Mouse (Mus musculus) thymus, postnatal 14 days (tissue): ENCODE data around the gene Mcidas.

Source experiments
- DNase-seq: peaks from one replicate; pipeline ENCODE4 v3.0.0; 2021

Gene Mcidas

DNA sequence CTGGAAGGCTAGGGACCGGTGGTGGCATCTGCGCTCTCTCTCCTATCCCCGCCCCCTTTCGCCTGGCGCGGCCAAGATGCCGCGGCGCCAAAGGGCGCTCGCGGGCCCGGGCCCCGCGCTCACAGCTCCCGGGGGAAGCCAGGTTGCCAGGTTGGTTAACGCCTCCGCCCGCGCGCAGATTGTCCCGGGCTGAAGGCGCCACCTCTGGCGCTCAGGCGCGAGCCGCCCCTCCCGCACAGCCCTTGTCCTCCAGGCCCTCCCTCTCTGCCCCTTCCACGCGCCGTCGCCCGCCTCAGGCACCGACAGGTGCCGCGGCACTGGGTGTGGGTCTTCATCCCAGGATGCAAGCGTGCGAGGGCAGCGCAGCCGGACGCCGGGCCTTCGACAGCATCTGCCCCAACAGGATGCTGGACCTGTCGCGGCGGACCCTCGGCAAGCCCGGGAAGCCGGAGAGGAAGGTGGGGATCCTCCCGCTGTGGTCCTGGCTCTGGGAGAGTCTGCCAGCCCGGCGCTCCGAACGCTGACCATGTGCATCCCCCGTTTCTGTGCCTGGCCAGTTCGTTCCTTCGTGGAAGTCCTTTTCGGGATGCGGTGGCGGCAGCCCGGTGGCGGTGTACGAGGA, at the start of gene Mcidas:
TSS of gene Mcidas (plus strand) at position 315 of the 622 bp plus-strand sequence.
- peak; percentile 36 for DNase-seq

GRCm38 (mm10) chr13:112945312-112945711, 48.3 kb upstream of the Mcidas start:
- DNase-seq, result no peak

DNA sequence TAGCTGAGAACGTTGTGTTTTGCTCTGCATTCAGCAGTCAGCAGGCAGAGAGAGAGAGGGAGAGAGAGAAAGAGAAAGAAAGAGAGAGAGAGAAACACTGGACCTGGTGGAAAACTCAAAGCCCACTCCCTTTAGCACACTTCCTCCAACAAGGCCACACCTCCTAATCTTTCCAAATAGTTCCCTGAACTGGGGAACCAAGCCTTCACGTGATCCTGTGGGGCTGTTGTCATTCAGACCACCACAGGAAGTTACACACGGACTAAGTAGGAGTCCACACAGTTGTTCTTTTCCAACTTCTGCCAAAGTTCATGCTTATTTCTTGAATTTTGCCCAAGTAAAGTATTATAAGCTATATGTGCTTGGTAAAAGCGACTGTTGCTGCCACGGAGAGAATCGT, 47.7 kb upstream of the Mcidas start:
- no peak for DNase-seq

- DNase-seq, result no peak
These were observed 39.6 kb upstream of the Mcidas start for GRCm38 (mm10) chr13:112954067-112954466.

GRCm38 (mm10) chr13:112963081-112963480, 30.6 kb upstream of the Mcidas start:
- DNase-seq, result no peak

DNA sequence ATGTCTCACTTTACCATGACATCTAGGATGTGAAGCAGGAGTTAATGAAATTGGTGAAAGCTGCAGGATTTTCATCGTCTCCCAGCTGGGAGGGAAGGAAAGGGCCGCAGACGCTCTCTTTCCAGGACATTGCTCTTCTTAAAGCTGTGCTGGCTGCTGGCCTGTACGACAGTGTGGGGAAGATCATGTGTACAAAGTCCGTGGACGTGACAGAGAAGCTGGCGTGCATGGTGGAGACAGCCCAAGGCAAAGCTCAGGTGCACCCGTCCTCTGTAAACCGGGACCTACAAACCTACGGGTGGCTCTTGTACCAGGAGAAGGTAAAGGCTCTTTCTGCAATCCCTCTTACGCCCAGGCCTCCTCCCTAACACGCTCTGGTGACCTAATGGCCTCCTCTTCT, 29.2 kb upstream of the Mcidas start:
- DNase-seq, result no peak

DNA sequence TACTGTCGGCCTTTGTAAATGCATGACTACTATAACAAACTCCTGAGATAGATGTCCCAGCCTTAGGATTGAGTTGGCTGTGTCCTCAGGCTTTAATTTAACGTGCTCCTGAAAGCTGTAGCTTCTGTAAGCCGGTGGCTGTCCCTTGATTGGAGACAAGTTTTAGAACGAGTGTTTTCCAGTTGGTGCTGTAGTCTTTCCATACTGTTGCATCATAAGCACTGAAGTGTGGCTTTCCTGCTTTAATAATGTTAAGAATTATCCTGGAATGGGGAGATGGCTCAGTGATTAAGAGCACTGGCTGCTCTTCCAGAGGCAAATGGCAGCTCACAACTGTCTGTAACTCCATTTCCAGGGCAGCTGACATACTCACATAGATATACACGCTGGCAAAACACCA, 26.4 kb upstream of the Mcidas start:
- DNase-seq, result no peak

- DNase-seq, result peak; percentile 33
These were observed 16.9 kb upstream of the Mcidas start for GRCm38 (mm10) chr13:112976720-112977119.

DNA sequence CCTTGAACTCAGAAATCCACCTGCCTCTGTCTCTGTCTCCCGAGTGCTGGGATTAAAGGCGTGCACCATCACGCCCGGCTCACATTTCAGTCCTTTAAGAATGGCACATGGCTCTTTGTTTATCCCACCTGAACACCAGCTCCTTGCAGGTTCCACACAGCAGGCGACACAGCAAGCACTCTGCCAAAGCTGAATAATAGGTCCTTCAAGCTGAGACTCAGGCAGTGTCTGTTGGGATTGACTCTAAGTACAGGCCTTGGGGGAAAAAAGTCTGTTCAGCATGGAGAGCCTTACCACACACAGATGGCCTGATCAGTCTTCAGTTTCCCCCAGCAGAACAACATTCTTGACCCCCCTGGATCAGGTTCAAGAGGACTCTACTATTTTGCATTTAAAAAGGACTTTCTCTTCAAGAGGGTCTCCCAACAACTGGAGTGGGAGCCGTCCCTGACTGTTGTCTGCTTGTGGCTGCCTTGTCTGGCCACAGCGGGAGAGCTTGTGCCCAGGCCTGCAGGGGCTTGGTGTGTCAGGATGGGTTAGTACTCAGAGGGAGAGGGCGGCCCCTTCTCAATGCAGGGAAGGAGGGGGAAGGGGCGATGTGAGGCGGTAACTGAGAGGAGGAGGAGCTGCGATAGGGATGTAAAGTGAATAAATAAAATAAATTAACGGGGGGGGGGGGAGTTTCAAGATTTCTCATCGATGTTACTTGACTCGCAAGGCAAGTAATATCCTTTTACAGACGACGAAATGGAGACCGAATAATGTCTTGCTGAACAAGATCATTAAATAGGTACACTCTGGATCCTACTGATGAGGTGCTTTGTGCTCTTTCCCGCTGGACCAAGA, 7.8 kb upstream of the Mcidas start:
- peak; percentile 11 for DNase-seq

- DNase-seq, result peak; percentile 12
These were observed 7.1 kb upstream of the Mcidas start for GRCm38 (mm10) chr13:112986451-112986950.

DNA sequence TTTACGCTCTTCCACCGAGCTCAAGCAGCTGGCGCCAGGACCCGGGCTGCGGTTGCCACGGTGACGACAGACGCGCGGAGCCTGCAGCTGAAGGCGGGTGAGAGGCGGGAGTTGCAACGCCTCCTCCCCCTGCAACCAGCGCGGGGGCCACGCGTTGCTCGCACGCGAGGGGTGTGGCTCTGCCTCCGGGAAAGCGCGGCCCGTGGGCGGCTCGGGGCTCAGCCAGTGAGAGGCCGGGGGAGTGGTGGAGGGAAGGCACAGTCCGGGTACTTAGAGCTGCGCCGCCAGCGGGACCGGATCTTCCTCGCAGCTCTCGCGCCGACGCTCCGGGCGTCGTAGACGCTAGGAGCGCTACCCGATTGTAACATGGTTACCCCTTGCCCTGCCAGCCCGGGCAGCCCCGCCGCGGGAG, 6.1 kb upstream of the Mcidas start, which contains the start of gene Ccno:
TSS of gene Ccno (plus strand) at position 271 of the 412 bp plus-strand sequence.
- peak; percentile 97 for DNase-seq

- DNase-seq, result no peak
These were observed 5.7 kb upstream of the Mcidas start for GRCm38 (mm10) chr13:112987991-112988390.

DNA sequence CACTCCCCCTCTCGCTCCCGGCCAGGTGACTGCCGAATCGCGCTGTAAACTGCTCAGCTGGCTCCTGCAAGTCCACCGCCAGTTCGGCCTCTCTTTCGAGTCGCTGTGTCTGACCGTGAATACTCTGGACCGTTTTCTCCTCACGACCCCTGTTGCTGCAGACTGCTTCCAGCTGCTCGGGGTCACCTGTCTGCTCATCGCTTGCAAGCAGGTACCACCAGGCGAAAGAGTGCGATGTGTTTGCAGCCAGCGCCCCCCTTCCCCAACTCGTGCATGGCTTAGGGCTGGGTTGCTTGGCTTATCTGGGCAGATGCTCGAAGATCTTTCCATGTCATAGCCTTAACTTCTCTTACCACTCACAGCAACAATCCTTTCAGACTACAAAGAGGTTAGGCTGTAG, 4.8 kb upstream of the Mcidas start:
- peak; percentile 15 for DNase-seq

DNA sequence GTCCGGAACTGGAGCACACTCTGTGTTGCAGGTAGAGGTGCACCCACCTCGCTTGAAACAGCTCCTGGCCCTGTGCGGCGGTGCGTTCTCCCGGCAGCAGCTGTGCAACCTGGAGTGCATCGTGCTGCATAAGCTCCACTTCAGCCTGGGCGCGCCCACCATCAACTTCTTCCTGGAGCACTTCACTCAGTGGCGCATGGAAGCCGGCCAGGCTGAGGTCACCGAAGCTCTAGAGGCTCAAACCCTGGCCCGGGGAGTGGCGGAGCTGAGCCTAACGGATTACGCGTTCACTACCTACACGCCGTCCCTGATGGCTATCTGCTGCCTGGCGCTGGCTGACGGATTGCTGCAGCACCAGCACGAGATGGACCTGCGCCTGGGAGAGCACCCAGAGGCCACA, 4.1 kb upstream of the Mcidas start:
- DNase-seq, result peak; percentile 16

DNA sequence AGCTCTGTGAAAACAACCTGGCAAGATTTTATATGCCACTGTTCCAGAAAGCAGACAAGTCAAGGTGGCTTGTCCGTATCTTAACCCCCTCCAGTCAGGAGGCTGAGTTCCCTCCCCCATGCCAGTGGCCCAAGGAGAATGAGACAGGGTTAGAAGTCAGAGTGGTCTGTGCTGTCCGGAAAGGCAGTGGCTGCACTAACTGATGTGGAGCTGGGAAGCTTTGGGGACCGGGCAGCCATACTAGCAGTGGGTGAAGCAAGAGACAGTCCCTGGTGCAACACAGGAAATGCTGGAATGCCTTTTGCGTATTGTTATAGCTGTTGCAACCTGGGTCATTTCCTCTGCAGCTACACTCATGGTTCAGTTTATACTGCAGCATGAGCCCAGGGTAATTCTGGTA, 3.3 kb upstream of the Mcidas start:
- DNase-seq, result no peak

- peak; percentile 73 for DNase-seq
These were observed 546 bp downstream of the Mcidas start for GRCm38 (mm10) chr13:112994191-112994590.

- DNase-seq, result no peak
These were observed 2.8 kb downstream of the Mcidas start for GRCm38 (mm10) chr13:112996407-112996806.

- DNase-seq, result no peak
These were observed 3.7 kb downstream of the Mcidas start for GRCm38 (mm10) chr13:112997369-112997768.

DNA sequence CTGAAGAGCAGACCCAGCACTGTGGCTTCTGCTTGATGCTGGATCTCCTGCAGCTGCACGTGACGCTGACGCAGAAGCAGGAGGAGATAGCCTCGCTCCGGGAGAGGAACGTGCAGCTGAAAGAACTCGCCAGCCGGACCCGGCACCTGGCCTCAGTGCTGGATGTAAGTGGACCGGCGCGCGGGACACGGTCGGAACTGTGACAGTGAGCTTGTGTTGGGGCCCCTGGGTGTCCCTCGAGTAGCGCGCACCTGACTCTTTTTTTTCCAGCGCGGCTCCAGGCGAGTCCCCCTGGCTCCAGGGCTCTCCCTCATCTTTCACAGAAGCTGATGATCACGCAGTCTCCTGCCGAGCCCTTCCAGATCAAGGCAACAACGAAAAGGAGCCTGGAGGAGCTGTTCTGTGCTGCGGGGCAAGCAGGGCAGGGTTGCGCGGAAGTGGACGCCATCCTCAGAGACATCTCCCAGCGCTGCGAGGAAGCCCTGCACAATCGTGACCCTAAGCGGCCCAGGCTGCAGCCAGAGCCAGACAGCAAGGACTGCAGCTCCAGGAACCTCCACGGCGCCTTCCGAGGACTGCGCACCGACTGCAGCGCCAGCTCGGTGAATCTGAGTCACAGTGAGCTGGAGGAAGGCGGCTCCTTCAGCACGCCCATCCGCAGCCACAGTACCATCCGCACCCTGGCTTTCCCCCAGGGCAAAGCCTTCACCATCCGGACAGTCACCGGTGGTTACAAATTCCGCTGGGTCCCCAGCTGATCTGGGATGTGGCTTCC, 5.0 kb downstream of the Mcidas start:
- peak; percentile 15 for DNase-seq

DNA sequence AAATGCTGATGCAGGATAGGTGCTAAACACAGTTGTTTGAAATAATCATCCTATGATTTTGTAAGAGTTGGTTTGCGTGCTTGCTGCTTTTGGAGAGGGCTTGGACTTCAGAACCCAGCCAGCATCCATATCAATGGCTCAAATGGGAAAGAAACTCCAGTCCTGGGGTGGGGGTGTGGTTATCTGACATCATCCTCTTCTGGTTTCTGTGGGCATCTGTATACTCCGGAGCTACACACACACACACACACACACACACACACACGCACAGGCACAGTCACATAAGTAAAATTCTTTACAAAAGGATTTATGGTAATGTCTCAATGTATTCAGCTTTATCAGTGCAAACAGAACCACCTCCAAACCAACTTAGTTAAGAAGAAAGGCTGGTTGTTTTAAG, 6.4 kb downstream of the Mcidas start:
- no peak for DNase-seq

DNA sequence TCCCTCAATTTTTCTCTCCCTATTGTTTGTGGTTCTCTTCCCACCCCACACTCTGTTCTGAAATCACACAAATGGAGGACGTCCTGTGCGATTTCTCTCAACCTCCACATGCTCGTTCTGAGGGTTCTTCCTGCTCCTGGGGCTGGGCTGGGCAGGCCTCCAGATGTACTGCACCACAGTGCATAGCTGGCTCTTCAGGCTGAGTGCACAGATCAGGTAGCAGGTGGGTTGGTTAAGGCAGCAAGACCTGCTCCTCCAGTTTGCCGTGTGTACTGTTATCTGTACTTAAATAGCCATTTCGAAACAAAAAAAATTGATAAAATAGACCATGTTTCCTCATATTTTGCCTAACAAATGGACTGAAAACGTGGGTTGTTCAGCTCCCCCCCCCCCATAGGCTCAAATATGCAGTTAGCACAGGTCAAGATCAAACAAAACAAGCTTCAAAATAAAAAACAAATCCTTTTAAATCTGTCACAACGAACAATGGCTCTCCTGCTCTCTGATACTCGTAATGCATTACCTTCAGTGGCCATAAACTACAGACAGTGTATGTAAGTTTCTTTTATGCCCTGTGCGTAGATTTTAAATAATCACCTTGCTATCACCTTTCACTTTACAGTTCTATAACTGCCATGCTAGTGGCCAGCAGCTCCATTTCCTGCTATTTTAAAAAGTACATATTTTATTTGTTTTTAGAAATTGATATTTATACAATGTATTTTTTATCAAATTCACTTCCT, 7.1 kb downstream of the Mcidas start:
- DNase-seq, result no peak

GRCm38 (mm10) chr13:113012683-113013082, 19.0 kb downstream of the Mcidas start:
- DNase-seq, result no peak
